Mouse (Mus musculus): ENCODE data around the gene Tmem30c. TPM values are rescaled to one million over a fixed set of nuclear protein-coding genes. Genes with fewer than 3 reads are reported as not detected.

Tmem30c gene
- polyA plus RNA-seq, 1 experiment = 1.1 TPM

DNA sequence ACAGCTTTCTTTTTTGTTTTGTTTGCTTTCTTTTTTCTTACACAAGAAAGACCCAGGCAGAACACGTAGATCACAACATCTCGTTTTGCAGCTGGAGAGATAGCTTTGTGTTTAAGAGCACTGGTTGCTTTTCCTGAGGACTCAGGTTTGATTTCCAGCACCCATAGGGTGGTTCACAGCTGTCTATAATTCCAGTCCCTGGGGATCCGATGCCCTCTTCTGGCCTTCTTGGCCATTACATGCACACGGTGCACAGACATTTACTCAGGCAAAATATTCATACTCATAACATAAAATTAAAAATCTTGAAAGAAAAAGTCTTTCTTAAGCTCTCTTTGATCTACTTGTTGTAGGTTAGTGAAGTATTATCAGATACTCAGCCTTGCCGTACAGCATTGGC is 969 bp downstream of the Tmem30c start:
- no peak for DNase-seq
- Histone ChIP-seq H3K27ac (ENCODE audit: insufficient read depth, low read length) (no peak overlapping the region), H3K4me3 (replicated peaks; ENCODE audit: insufficient read depth, low read depth, low read length) (no peak overlapping the region), H3K4me1 (ENCODE audit: control insufficient read depth, insufficient read depth, low read length) (no peaks in the 10 kb centered on the region), H3K27me3 (ENCODE audit: control insufficient read depth, insufficient read depth, low read length) (no peaks in the 10 kb centered on the region)
- 95% methylated on average over 5 of the region's 5 CpGs for WGBS
- TF ChIP-seq POLR2A (IDR thresholded peaks at IDR 0.05; ENCODE audit: borderline replicate concordance, insufficient read depth, low read length) = no peak
- TF ChIP-seq CTCF (IDR thresholded peaks at IDR 0.05; ENCODE audit: borderline replicate concordance, insufficient read depth, low read depth, low read length) = no peak

DNA sequence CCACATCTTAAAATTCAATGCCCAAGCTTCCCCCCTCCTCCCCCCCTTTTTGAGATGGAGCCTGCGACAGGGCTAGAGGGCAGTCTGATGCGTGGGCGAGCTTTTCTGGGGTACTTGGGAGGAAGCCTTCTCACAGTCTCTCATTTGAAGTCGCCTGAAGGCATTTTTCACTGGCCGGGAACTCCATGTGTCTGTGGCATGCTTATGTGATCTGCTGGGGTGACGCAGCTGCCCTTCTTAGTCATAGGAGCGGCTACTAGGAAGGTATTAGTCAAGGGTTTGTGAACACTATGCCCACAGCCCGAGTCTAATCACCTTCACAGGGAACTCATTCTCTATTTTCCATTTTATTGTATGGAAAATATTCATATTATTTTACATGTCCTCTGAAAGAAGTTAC is 11.2 kb downstream of the Tmem30c start:
- no peak for DNase-seq
- no peak overlapping the region for H3K27ac ChIP-seq (ENCODE audit: insufficient read depth, low read length)
- H3K4me1 ChIP-seq (ENCODE audit: control insufficient read depth, insufficient read depth, low read length) = no peaks in the 10 kb centered on the region; the same call in 1 of the 2 replicates
- WGBS = 76% methylated on average over 8 of the region's 8 CpGs
- no peak overlapping the region for H3K4me3 ChIP-seq (replicated peaks; ENCODE audit: insufficient read depth, low read depth, low read length)
- TF ChIP-seq POLR2A (IDR thresholded peaks at IDR 0.05; ENCODE audit: borderline replicate concordance, insufficient read depth, low read length) (no peak), CTCF (IDR thresholded peaks at IDR 0.05; ENCODE audit: borderline replicate concordance, insufficient read depth, low read depth, low read length) (no peak)
- no peaks in the 10 kb centered on the region for H3K27me3 ChIP-seq (ENCODE audit: control insufficient read depth, insufficient read depth, low read length)

DNA sequence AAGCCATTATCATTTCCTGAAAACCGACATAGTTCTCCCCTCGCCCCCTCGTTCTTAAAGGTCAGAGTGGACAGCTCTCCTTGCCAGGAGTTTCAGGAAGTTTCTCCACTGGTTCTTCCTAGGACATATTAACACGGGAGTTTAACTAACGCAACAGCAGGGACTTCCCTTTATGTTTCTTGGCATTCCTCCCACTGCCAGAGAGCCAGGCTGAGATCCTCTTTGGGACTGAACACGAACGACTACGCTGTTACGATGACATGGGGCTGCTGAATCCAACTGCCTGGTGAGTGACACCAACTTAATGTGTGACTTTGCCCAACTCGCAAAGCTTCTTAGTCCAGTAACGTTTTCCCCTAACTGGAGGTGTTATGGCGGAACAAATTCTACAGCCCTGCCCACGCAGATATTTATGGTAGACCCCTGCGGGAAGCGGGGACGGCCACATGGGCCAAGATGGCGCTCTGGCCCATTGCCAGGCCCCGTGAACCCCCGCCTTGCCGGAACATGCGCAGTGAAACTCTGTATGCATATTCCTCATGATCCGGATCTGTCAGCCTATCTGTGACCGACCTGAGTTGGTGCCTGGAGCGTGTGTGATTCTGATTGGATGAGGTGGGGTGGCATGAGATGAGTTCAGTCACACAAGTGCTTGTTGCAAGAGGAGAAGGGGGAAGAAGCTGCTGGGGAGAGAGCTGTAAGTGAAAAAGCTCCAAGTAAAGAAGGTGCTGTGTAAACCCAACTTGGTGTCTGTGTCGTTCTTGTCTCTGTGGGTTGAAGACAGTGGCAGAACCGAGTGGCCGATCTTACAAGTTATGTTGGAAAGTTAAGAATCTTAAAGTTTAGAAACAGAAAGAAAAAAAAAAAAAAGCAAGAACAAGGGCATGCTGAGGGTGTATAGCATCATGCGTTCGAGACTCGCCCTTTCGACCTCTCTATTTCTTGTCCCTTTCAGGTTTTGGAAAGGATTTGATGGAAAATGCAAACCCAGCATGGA is 12.1 kb downstream of the Tmem30c start:
- peak; percentile 32 to 45 for DNase-seq
- Histone ChIP-seq H3K27me3 (ENCODE audit: control insufficient read depth, insufficient read depth, low read length) (no peaks in the 10 kb centered on the region), H3K4me3 (replicated peaks; ENCODE audit: insufficient read depth, low read depth, low read length) (peak overlapping the region; percentile 42), H3K4me1 (ENCODE audit: control insufficient read depth, insufficient read depth, low read length) (no peaks in the 10 kb centered on the region; the same call in 1 of the 2 replicates), H3K27ac (ENCODE audit: insufficient read depth, low read length) (no peak overlapping the region)
- TF ChIP-seq CTCF (IDR thresholded peaks at IDR 0.05; ENCODE audit: borderline replicate concordance, insufficient read depth, low read depth, low read length) = no peak
- TF ChIP-seq POLR2A (IDR thresholded peaks at IDR 0.05; ENCODE audit: borderline replicate concordance, insufficient read depth, low read length) = no peak
- WGBS = 65% methylated on average over 31 of the region's 31 CpGs

DNA sequence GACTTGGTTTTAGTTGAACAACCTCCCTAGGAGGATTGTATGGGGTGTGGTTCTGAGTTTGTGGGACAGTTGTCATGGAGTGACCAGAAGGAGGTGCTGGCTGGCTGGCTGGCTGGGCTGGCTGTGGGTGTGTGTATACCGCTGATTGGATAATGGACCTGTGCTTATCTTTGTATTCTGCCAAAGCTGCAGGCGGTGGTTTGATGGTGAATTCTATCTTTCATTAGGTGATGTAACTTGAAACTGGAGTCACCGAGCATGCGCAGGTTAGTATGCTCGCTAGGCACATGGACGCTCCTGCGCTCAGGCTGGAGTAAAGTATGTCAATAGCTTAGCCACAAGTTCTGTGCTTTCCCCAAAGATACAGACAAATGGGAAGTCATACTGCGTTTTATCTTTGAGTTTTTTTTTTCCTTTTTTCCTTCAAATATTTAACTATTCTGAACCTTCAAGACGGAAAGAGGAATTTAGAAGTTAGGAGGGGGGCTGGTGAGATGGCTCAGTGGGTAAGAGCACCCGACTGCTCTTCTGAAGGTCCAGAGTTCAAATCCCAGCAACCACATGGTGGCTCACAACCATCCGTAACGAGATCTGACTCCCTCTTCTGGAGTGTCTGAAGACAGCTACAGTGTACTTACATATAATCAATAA is 13.6 kb downstream of the Tmem30c start:
- no peak for DNase-seq
- no peaks in the 10 kb centered on the region for H3K27me3 ChIP-seq (ENCODE audit: control insufficient read depth, insufficient read depth, low read length)
- TF ChIP-seq POLR2A (IDR thresholded peaks at IDR 0.05; ENCODE audit: borderline replicate concordance, insufficient read depth, low read length) = no peak
- no peak for TF ChIP-seq CTCF (IDR thresholded peaks at IDR 0.05; ENCODE audit: borderline replicate concordance, insufficient read depth, low read depth, low read length)
- WGBS = 91% methylated on average over 12 of the region's 12 CpGs
- H3K27ac ChIP-seq (ENCODE audit: insufficient read depth, low read length) = no peak overlapping the region
- no peaks in the 10 kb centered on the region; the same call in 1 of the 2 replicates for H3K4me1 ChIP-seq (ENCODE audit: control insufficient read depth, insufficient read depth, low read length)
- no peak overlapping the region for H3K4me3 ChIP-seq (replicated peaks; ENCODE audit: insufficient read depth, low read depth, low read length)

DNA sequence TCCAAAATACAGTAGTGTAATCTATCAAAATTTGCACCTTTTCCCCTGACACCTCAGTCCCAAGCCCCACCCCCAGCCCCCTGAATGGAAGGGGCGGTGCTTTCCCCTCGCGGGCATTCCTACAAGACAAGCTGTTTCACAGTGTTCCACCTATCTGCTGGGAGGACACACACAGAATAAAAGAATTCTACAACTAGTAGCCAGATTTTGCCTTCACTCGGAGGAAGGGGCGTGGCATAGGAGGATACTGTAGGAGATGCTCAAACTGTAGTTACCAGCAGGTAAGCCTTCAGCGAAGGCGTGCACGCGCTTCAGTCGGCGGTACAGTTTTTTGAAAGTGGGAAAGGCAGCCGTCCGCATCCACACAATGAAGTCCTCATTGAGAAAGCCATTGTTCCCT is 22.9 kb downstream of the Tmem30c start:
- Histone ChIP-seq H3K4me1 (ENCODE audit: control insufficient read depth, insufficient read depth, low read length) (no peaks in the 10 kb centered on the region), H3K27me3 (ENCODE audit: control insufficient read depth, insufficient read depth, low read length) (no peaks in the 10 kb centered on the region), H3K4me3 (replicated peaks; ENCODE audit: insufficient read depth, low read depth, low read length) (no peak overlapping the region), H3K27ac (ENCODE audit: insufficient read depth, low read length) (no peak overlapping the region)
- 93% methylated on average over 13 of the region's 13 CpGs for WGBS
- DNase-seq = no peak
- TF ChIP-seq CTCF (IDR thresholded peaks at IDR 0.05; ENCODE audit: borderline replicate concordance, insufficient read depth, low read depth, low read length) (no peak), POLR2A (IDR thresholded peaks at IDR 0.05; ENCODE audit: borderline replicate concordance, insufficient read depth, low read length) (no peak)

DNA sequence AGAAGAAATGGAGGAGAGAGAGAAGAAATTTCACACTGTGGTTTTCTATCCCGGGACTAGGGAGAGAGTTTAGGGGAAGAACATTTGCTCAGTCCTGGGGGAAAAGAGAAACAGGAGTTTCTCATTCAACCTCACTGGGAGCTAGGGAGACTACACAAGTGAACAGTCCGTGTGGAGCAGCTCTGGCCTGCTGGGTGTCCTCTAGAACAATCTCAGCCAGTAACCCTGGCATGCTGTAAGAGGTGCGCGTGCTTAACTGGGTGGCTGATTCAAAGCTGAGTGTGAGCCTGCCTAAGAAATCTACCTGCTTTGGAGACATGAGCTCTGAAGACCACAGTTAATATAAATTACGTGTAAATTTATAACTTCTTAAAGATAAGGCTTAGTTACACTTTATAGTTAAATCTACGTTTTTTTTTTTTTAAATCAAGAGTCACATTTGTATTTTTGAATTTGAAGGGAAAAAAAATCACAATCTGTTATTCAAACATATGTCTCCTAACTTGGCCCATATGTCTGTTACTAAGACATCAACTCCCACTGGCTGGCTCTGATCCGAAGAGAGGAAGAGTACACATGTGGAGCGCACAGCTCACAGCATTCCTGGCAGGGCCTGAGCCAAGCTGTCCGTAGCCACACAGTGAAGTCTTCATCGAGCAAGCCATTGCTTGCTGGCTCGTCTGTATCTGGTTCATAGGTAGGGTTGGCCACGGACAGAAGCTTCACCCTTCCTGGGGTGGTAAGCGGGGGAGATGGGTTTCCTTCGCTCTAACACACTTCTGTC is 24.4 kb downstream of the Tmem30c start:
- no peak for DNase-seq
- Histone ChIP-seq H3K4me1 (ENCODE audit: control insufficient read depth, insufficient read depth, low read length) (no peaks in the 10 kb centered on the region), H3K27ac (ENCODE audit: insufficient read depth, low read length) (no peak overlapping the region), H3K27me3 (ENCODE audit: control insufficient read depth, insufficient read depth, low read length) (no peaks in the 10 kb centered on the region), H3K4me3 (replicated peaks; ENCODE audit: insufficient read depth, low read depth, low read length) (no peak overlapping the region)
- 27% methylated on average over 14 of the region's 14 CpGs for WGBS
- no peak for TF ChIP-seq CTCF (IDR thresholded peaks at IDR 0.05; ENCODE audit: borderline replicate concordance, insufficient read depth, low read depth, low read length)
- no peak for TF ChIP-seq POLR2A (IDR thresholded peaks at IDR 0.05; ENCODE audit: borderline replicate concordance, insufficient read depth, low read length)

DNA sequence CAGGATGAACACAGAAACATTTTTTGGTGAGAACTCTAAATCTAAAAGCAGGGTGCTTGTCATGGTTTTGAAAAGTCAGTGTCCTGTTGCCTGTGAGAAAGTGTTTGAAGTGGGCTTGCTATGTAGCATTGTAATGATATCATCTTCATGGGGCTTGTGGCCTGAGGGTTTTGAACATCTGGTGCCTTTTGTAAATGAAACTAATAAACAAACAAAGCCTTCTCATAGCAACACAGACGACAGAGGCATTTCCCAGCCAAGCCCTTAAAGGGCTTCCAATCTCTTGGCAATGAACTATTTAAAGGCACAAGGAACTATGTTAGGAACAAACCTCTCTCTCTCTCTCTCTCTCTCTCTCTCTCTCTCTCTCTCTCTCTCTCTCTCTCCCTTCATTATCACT is 25.6 kb downstream of the Tmem30c start:
- no peak overlapping the region for H3K27ac ChIP-seq (ENCODE audit: insufficient read depth, low read length)
- no peak overlapping the region for H3K4me3 ChIP-seq (replicated peaks; ENCODE audit: insufficient read depth, low read depth, low read length)
- no peaks in the 10 kb centered on the region for H3K4me1 ChIP-seq (ENCODE audit: control insufficient read depth, insufficient read depth, low read length)
- no peaks in the 10 kb centered on the region for H3K27me3 ChIP-seq (ENCODE audit: control insufficient read depth, insufficient read depth, low read length)
- no peak for TF ChIP-seq CTCF (IDR thresholded peaks at IDR 0.05; ENCODE audit: borderline replicate concordance, insufficient read depth, low read depth, low read length)
- 27% methylated on average over 1 of the region's 1 CpGs for WGBS
- no peak for DNase-seq

Data from cerebellum, adult 2 months (tissue).